Mouse (Mus musculus) kidney, adult 2 months (tissue): ENCODE results near the gene Oxt.

ENCODE experiments used
- CTCF ChIP-seq: fragments of 200-500 bp; conservative IDR thresholded peaks from 2 replicates; pipeline ENCODE4 v1.5.1; 2011; ENCODE audit warnings: low read depth, mild to moderate bottlenecking, control low read depth, low read length, moderate library complexity, mixed read lengths; ENCODE audit not compliant: insufficient read depth, insufficient read length
- POLR2A ChIP-seq: fragments of 200-500 bp; IDR thresholded peaks from one replicate; pipeline ENCODE4 v1.6.1; 2011; ENCODE audit warnings: low read depth, low read length, control low read depth

DNA sequence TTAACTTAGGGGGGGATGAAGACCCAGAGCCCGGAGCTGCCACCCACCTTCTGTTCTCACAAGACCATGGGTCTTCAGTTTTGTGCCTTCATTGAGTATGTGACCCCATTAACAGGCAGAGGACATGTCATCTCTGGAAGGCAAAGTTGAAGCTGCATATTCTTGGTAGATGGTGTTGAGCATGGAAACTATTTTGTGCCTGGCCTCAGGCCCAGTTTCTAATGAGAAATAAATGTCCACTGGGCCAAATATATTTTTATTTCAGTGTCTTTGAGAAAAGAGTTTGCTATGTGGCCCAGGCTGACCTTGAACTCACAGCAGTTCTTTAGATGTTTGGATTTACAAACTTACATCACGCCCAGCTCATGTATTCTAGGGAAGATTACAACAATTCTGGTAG lies 13.8 kb downstream of the Oxt start:
- no peak for TF ChIP-seq POLR2A
- TF ChIP-seq CTCF = no peak
